Mouse (Mus musculus) right cerebral cortex, postnatal 36 days (tissue): ENCODE measurements at regions not wholly inside any gene's neighbourhood (a gene's known extent, or its start where the extent isn't known, plus 50 kb on each side); places are given as distances from the start of the nearest gene placed in this dataset.
"Not testable (repeated sequence)": the region's sequence is repeated elsewhere in the genome, so short reads cannot be mapped to it uniquely, and the experiment has no call there.

ENCODE experiments used
- DNase-seq, 2 experiments: peaks; one replicate each; pipeline ENCODE4 v3.0.0; 2022; ENCODE audit warnings: low spot score in 2 of 2, mixed read lengths in 1 of 2

DNA sequence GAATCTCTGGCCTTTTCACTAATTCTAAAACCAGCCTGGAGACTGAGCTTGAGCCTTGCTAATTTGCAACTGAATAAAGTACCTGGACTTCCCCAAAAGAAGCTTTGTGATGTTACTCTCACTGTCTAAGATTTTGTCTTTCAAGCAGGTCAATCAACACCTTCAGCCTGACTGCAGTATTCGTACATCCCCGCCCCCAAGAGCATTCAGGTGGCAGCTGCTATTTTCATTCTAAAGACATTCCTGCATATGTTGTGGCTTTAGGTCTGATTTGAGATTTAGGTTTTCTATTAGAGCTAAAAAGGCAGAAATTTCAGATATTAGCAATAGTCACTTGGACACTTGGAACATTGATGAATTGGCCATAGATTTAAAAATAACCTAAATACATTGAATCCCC lies 1385.4 kb upstream of the 1700008P02Rik start:
- DNase-seq: not testable (repeated sequence)

- DNase-seq: no peak
Observed at GRCm38 (mm10) chr3:8004271-8004670, 1384.0 kb upstream of the 1700008P02Rik start.

GRCm38 (mm10) chr3:8001027-8001426 lies 1380.8 kb upstream of the 1700008P02Rik start:
- DNase-seq: no peak

- DNase-seq: no peak
Observed at GRCm38 (mm10) chr3:7992322-7992721, 1372.1 kb upstream of the 1700008P02Rik start.

GRCm38 (mm10) chr3:7973287-7973686 lies 1353.0 kb upstream of the 1700008P02Rik start:
- no peak for DNase-seq

DNA sequence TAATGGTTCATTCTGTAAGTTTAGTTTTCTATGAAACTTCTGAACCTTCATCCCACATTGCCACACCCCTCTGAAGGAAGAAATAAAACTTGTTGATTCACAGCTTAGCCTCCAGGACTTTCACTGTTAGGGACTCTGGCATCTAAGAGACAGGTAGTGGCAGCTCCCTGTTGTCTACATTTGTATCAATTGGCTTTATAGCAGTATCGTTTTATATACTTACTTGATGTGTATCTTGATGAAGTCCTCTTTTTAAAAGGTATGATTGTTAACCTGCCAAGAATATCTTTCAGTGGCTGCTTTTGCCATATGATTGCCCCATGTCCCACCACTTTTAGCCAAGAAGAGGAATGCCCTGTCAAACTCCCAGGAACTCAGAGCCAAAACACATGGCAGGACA lies 1333.7 kb upstream of the 1700008P02Rik start:
- no peak for DNase-seq

GRCm38 (mm10) chr3:7943646-7944381 lies 1323.6 kb upstream of the 1700008P02Rik start:
- DNase-seq: no peak
